Mouse (Mus musculus) embryonic facial prominence, embryonic 10.5 days (tissue): Measurements from ENCODE around the gene Olfr802. TPM values are rescaled to one million over a fixed set of nuclear protein-coding genes. Genes with fewer than 3 reads are reported as not detected.

Experiments used
- DNase-seq: peaks from one replicate; pipeline ENCODE4 v3.0.0-alpha.2; 2017; ENCODE audit warnings: low spot score
- H3K27ac ChIP-seq: fragments of 300-500 bp; sonication (generic); replicated peaks from 2 replicates; pipeline ENCODE4 v1.5.1; 2016; ENCODE audit warnings: mild to moderate bottlenecking
- H3K27me3 ChIP-seq: fragments of 300-500 bp; sonication (generic); replicated peaks from 2 replicates; pipeline ENCODE4 v1.6.1; 2016; ENCODE audit warnings: low read depth, mild to moderate bottlenecking; ENCODE audit not compliant: poor library complexity, severe bottlenecking
- H3K36me3 ChIP-seq: fragments of 300-500 bp; sonication (generic); replicated peaks from 2 replicates; pipeline ENCODE4 v1.6.1; 2016; ENCODE audit warnings: mild to moderate bottlenecking, moderate library complexity
- H3K4me1 ChIP-seq: fragments of 300-500 bp; sonication (generic); 2 replicates; pipeline ENCODE4 v1.6.1; 2016
- H3K4me3 ChIP-seq: fragments of 300-500 bp; sonication (generic); 2 replicates; pipeline ENCODE4 v1.5.1; 2016; ENCODE audit warnings: mild to moderate bottlenecking, moderate library complexity
- H3K9me3 ChIP-seq: fragments of 300-500 bp; sonication (generic); 2 replicates; pipeline ENCODE4 v1.6.1; 2016; ENCODE audit warnings: mild to moderate bottlenecking
- WGBS: fragments of 180-500 bp; shearing (Covaris S2); methylation state at CpG from one replicate; pipeline ENCODE4 v1.1.7; 2016; 5-methylcytosine and 5-hydroxymethylcytosine counted together
- microRNA-seq: library from miRNA; unstranded; fragments of <30 nt; microRNA quantifications from one replicate; pipeline ENCODE4, GENCODE M21; 2017
- polyA plus RNA-seq: library from polyadenylated mRNA; unstranded; fragments of >200 nt; fragmentation: Nextera tagmentation; extraction: Ambion mirVana; gene quantifications from 2 replicates; pipeline ENCODE4 v1.2.1, GENCODE M21; 2016

The Olfr802 gene
- 0.04 TPM in 1 of 2 replicates, not detected in the other for polyA plus RNA-seq

DNA sequence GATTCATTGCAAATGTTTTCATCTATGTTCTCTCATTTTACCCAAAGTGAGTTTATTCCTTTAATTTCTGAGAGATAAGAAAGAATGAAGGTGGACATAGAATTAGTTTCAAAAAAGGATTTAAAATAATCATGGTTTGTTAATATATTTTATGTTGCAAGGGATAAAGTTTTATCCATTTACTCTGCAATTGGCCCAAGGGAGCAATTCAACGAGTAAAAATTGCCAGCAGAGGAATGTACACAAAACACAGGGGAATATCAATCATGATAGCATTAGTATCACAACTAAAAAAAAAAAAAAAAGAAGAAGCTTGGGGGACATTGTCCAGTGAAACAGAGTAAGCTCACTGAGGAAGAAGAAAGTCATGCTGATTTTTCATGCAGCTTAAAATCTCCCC is at the start of gene Olfr802:
Gene Olfr802 (minus strand): TSS at position 101 of the 400 bp plus-strand sequence.
- no peak within 1 kb of the TSS for H3K27ac ChIP-seq
- H3K4me1 ChIP-seq = no peaks in the 10 kb centered on the region
- no peaks in the 10 kb centered on the region for H3K36me3 ChIP-seq
- no peak within 1 kb of the TSS for H3K4me3 ChIP-seq
- no peak for DNase-seq
- H3K27me3 ChIP-seq = no peaks in the 10 kb centered on the region
- WGBS = 80% methylated on average over 1 of the region's 1 CpGs
- H3K9me3 ChIP-seq = no peaks in the 10 kb centered on the region

DNA sequence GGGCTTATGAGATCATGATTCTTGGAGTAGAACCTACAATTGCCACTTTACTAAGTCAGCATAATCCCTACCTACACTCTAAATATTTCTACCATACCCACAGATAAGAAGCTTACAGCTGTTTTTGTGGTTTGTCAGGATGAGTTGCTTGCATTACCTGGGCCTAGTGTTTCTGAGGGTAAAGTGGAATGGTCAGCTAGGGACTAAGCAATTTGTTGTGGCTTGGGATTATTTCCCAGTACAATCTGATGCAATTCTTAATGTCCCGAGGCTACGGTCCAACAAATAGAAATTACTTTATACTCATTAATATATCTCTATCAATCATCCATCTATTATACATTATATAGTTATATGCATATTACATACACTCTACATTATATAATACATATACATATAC is 41.3 kb upstream of the Olfr802 start, which contains the start of gene Olfr805:
Gene Olfr805 (minus strand): TSS at position 101 of the 400 bp plus-strand sequence.
- Histone ChIP-seq H3K4me1 (no peaks in the 10 kb centered on the region), H3K4me3 (no peak within 1 kb of the TSS), H3K36me3 (no peaks in the 10 kb centered on the region), H3K27ac (no peak within 1 kb of the TSS), H3K9me3 (no peaks in the 10 kb centered on the region), H3K27me3 (no peaks in the 10 kb centered on the region)
- WGBS = 98% methylated on average over 2 of the region's 2 CpGs
- DNase-seq = no peak

- Histone ChIP-seq H3K4me3 (no peak within 1 kb of the TSS), H3K27me3 (no peaks in the 10 kb centered on the region)
- no peak for DNase-seq
Measured at GRCm38 (mm10) chr10:129702910-129703309, 14.9 kb upstream of the Olfr802 start, which contains the start of gene Olfr804. Olfr804 (plus strand) TSS chr10:129703210.

DNA sequence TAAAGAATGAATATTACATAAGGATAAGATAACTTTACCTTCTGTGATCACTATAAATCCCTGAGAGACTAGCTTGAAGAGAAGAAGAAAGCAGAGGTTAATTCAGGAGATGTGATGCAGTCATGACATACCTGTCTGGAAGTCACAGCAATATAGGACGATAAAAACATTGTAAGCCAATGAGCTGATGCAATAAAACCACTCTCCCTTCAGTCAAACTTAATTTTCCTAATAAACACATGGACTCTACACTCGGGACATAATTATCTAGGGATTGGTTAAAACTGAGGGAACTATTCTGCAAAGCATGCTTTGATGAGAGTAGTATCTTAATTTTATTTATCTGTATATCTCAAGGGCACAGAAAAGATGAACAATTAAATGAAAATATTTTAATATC is 6.2 kb upstream of the Olfr802 start, which contains the start of gene Olfr803:
Gene Olfr803 (minus strand): TSS at position 101 of the 400 bp plus-strand sequence.
- no peaks in the 10 kb centered on the region for H3K4me1 ChIP-seq
- WGBS = 76% methylated on average over 2 of the region's 2 CpGs
- no peak within 1 kb of the TSS for H3K4me3 ChIP-seq

More at GRCm38 (mm10) chr10:129702910-129703309, 14.9 kb upstream of the Olfr802 start, which contains the start of gene Olfr804:
- Histone ChIP-seq H3K27ac (no peak within 1 kb of the TSS), H3K4me1 (no peaks in the 10 kb centered on the region), H3K36me3 (no peaks in the 10 kb centered on the region), H3K9me3 (no peaks in the 10 kb centered on the region)

GRCm38 (mm10) chr10:129673765-129674164 is 14.2 kb downstream of the Olfr802 start, which contains the start of gene Olfr801:
Olfr801 (minus strand) TSS chr10:129673865.
- H3K36me3 ChIP-seq = no peaks in the 10 kb centered on the region
- WGBS = 68% methylated on average over 1 of the region's 1 CpGs
- no peak within 1 kb of the TSS for H3K27ac ChIP-seq
- no peak for DNase-seq
- no peaks in the 10 kb centered on the region for H3K4me1 ChIP-seq
- no peak within 1 kb of the TSS for H3K4me3 ChIP-seq
- no peaks in the 10 kb centered on the region for H3K9me3 ChIP-seq
- H3K27me3 ChIP-seq = no peaks in the 10 kb centered on the region

More for the DNA sequence above, 6.2 kb upstream of the Olfr802 start, which contains the start of gene Olfr803:
- no peaks in the 10 kb centered on the region for H3K36me3 ChIP-seq
- H3K27me3 ChIP-seq = no peaks in the 10 kb centered on the region
- no peak within 1 kb of the TSS for H3K27ac ChIP-seq
- no peak for DNase-seq
- no peaks in the 10 kb centered on the region for H3K9me3 ChIP-seq

GRCm38 (mm10) chr10:129657394-129657793 is 30.6 kb downstream of the Olfr802 start, which contains the start of gene Olfr800:
Olfr800 (plus strand) TSS chr10:129657694.
- no peaks in the 10 kb centered on the region for H3K9me3 ChIP-seq
- H3K36me3 ChIP-seq = no peaks in the 10 kb centered on the region
- H3K27me3 ChIP-seq = no peaks in the 10 kb centered on the region
- no peak within 1 kb of the TSS for H3K27ac ChIP-seq
- DNase-seq = no peak
- H3K4me3 ChIP-seq = no peak within 1 kb of the TSS
- H3K4me1 ChIP-seq = no peaks in the 10 kb centered on the region

DNA sequence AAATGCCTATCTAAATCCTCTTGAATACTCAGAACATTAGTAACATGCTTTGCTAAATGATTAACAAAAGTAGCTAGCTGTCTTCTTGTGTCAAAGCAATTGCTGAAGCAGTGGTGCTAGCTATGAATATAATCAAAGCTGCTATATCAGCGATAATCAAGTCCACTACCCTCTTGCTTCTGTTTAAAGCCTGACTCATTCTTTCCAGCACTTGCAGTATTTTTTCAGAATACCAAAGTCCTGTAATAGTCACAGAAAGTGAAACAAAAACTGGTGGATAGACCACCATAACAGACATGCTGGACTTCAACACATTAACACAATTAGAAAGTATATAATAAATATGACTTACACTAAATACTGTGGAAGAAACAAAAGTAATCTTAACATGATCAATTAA is 36.2 kb downstream of the Olfr802 start:
- WGBS = 87% methylated on average over 1 of the region's 1 CpGs
- no peaks in the 10 kb centered on the region for H3K4me1 ChIP-seq
- H3K9me3 ChIP-seq = no peaks in the 10 kb centered on the region
- no peaks in the 10 kb centered on the region for H3K36me3 ChIP-seq
- no peak overlapping the region for H3K4me3 ChIP-seq
- no peaks in the 10 kb centered on the region for H3K27me3 ChIP-seq
- no peak for DNase-seq
- H3K27ac ChIP-seq = no peak overlapping the region

DNA sequence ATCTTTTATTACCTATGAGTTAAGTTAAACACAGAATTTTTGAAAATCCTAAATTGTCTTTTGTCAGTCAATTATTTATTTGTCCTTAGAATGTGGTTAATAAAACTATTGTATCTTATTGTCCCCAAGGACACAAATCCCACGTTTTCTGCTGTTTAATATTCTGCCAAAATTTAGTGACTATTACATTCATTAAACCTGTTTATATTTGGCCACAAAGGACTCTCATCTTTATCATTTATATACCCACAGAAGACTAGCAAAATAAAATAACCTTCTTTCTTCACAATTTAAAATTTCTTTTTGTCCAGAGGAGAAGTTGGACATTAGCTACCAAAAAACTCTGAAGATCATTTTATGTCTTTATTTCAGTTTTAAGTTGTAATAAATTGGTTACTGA is 50.8 kb downstream of the Olfr802 start, which contains the start of gene Olfr799:
Gene Olfr799 (plus strand): TSS at position 301 of the 400 bp plus-strand sequence.
- Histone ChIP-seq H3K4me1 (no peaks in the 10 kb centered on the region), H3K36me3 (no peaks in the 10 kb centered on the region), H3K9me3 (no peaks in the 10 kb centered on the region), H3K27ac (no peak within 1 kb of the TSS), H3K4me3 (no peak within 1 kb of the TSS), H3K27me3 (no peaks in the 10 kb centered on the region)
- WGBS = 43% methylated on average over 1 of the region's 1 CpGs
- no peak for DNase-seq

- no peaks in the 10 kb centered on the region for H3K27me3 ChIP-seq
- WGBS = 80% methylated on average over 1 of the region's 1 CpGs
- no peaks in the 10 kb centered on the region for H3K4me1 ChIP-seq
- no peak for DNase-seq
- H3K4me3 ChIP-seq = no peak within 1 kb of the TSS
- H3K36me3 ChIP-seq = no peaks in the 10 kb centered on the region
- H3K9me3 ChIP-seq = no peaks in the 10 kb centered on the region
- H3K27ac ChIP-seq = no peak within 1 kb of the TSS
Measured at GRCm38 (mm10) chr10:129627834-129628233, 60.1 kb downstream of the Olfr802 start, which contains the start of gene Olfr798. Olfr798 (minus strand) TSS chr10:129627934.

Small RNA genes within 50 kb of the gene (microRNA-seq; reads per million reads assigned to microRNA genes)
- gene Gm24485 = not detected

Other genes starting within 250 kb of the Olfr802 start
- gene Olfr787, start 226.3 kb downstream of the Olfr802 start, polyA plus RNA-seq = not detected in 2 replicates
- not detected in 2 replicates for gene Olfr788, start 217.2 kb downstream of the Olfr802 start, polyA plus RNA-seq
- gene Olfr789, start 203.4 kb downstream of the Olfr802 start, polyA plus RNA-seq = not detected in 2 replicates
- not detected in 2 replicates for gene Olfr790, start 189.7 kb downstream of the Olfr802 start, polyA plus RNA-seq
- not detected in 2 replicates for gene Olfr791, start 166.4 kb downstream of the Olfr802 start, polyA plus RNA-seq
- gene Olfr792, start 149.0 kb downstream of the Olfr802 start, polyA plus RNA-seq = not detected in 2 replicates
- not detected in 2 replicates for gene Olfr794, start 120.5 kb downstream of the Olfr802 start, polyA plus RNA-seq
- gene Olfr796, start 75.6 kb downstream of the Olfr802 start, polyA plus RNA-seq = not detected in 2 replicates
- not detected in 2 replicates for gene Olfr798, start 60.2 kb downstream of the Olfr802 start, polyA plus RNA-seq
- not detected in 2 replicates for gene Olfr799, start 50.7 kb downstream of the Olfr802 start, polyA plus RNA-seq
- not detected in 2 replicates for gene Olfr800, start 30.5 kb downstream of the Olfr802 start, polyA plus RNA-seq
- gene Olfr801, start 14.3 kb downstream of the Olfr802 start, polyA plus RNA-seq = not detected in 2 replicates
- gene Olfr803, start 6.1 kb upstream of the Olfr802 start, polyA plus RNA-seq = not detected in 2 replicates
- not detected in 2 replicates for gene Olfr804, start 15.0 kb upstream of the Olfr802 start, polyA plus RNA-seq
- not detected in 2 replicates for gene Olfr805, start 41.2 kb upstream of the Olfr802 start, polyA plus RNA-seq
- gene Olfr806, start 53.8 kb upstream of the Olfr802 start, polyA plus RNA-seq = not detected in 2 replicates
- gene Olfr807, start 69.6 kb upstream of the Olfr802 start, polyA plus RNA-seq = not detected in 2 replicates
- not detected in 2 replicates for gene Olfr808, start 77.3 kb upstream of the Olfr802 start, polyA plus RNA-seq
- gene Olfr809, start 86.5 kb upstream of the Olfr802 start, polyA plus RNA-seq = not detected in 2 replicates
- not detected in 2 replicates for gene Olfr810, start 106.7 kb upstream of the Olfr802 start, polyA plus RNA-seq
- not detected in 2 replicates for gene Olfr811, start 116.2 kb upstream of the Olfr802 start, polyA plus RNA-seq
- gene Olfr812, start 157.9 kb upstream of the Olfr802 start, polyA plus RNA-seq = not detected in 2 replicates
- gene Olfr813, start 167.2 kb upstream of the Olfr802 start, polyA plus RNA-seq = not detected in 2 replicates
- not detected in 2 replicates for gene Olfr814, start 191.7 kb upstream of the Olfr802 start, polyA plus RNA-seq
- not detected in 2 replicates for gene Olfr815, start 217.7 kb upstream of the Olfr802 start, polyA plus RNA-seq
- not detected in 2 replicates for gene Olfr816, start 227.4 kb upstream of the Olfr802 start, polyA plus RNA-seq